Mouse (Mus musculus) forebrain, embryonic 13.5 days (tissue): ENCODE measurements around the gene Pnpla5. TPM values are rescaled to one million over a fixed set of nuclear protein-coding genes. Genes with fewer than 3 reads are reported as not detected.
A peak's percentile ranks its signal among the peaks of the same experiment; 100 is the strongest.

Source experiments
- ATAC-seq: fragments of 200-750 bp; cut with Nextera tagmentation; 2 replicates; pipeline ENCODE4 v1.8.0; 2017
- H3K27ac ChIP-seq: fragments of 300-500 bp; sonication (generic); 2 replicates; pipeline ENCODE4 v1.5.1; 2015; ENCODE audit warnings: inconsistent platforms, mild to moderate bottlenecking, moderate library complexity
- H3K27me3 ChIP-seq: fragments of 300-500 bp; sonication (generic); 2 replicates; pipeline ENCODE4 v1.6.1; 2015; ENCODE audit warnings: mild to moderate bottlenecking, inconsistent platforms
- H3K36me3 ChIP-seq: fragments of 300-500 bp; sonication (generic); 2 replicates; pipeline ENCODE4 v1.6.1; 2015; ENCODE audit warnings: mild to moderate bottlenecking, inconsistent platforms; ENCODE audit not compliant: poor library complexity, severe bottlenecking
- H3K4me1 ChIP-seq: fragments of 300-500 bp; sonication (generic); 2 replicates; pipeline ENCODE4 v1.6.1; 2015; ENCODE audit warnings: inconsistent platforms
- H3K4me2 ChIP-seq: fragments of 300-500 bp; sonication (generic); 2 replicates; pipeline ENCODE4 v1.6.1; 2015; ENCODE audit warnings: inconsistent platforms, mild to moderate bottlenecking, moderate library complexity
- H3K4me3 ChIP-seq: fragments of 300-500 bp; sonication (generic); 2 replicates; pipeline ENCODE4 v1.5.1; 2015; ENCODE audit warnings: mild to moderate bottlenecking, inconsistent platforms
- H3K9ac ChIP-seq: fragments of 300-500 bp; sonication (generic); 2 replicates; pipeline ENCODE4 v1.6.1; 2015; ENCODE audit warnings: mild to moderate bottlenecking, inconsistent platforms
- H3K9me3 ChIP-seq: fragments of 300-500 bp; sonication (generic); replicated peaks from 2 replicates; pipeline ENCODE4 v1.6.1; 2016; ENCODE audit warnings: inconsistent platforms
- WGBS: fragments of 180-500 bp; shearing (Covaris S2); methylation state at CpG from one replicate; pipeline ENCODE4 v1.1.7; 2015; 5-methylcytosine and 5-hydroxymethylcytosine counted together
- polyA plus RNA-seq: library from polyadenylated mRNA; unstranded; fragments of >200 nt; fragmentation: Nextera tagmentation; extraction: Ambion mirVana; gene quantifications from 2 replicates; pipeline ENCODE4 v1.2.1, GENCODE M21; 2015

Pnpla5 gene
- polyA plus RNA-seq, 1 experiment from 2014 or later: not detected

DNA sequence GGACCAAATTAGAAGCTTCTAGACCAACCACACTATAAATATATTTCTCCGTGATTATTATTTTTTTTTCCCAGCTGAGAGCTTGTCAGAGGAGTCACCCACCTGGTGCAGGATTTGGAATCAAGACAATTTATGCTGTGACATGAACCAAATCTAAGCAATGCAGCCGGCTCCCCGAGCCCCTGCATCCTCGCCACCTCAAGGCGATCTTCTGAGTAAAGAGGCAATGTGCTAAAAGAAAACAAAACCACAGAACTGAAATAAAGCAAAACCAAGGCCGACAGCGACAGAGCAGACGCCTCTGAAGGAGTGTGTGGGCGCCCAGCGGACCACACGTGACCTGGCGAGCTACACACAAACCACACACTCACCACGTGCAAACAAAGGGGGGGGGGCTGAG is 44.3 kb downstream of the Pnpla5 start:
- no peak overlapping the region for H3K4me3 ChIP-seq
- no peak overlapping the region for H3K9ac ChIP-seq
- H3K27me3 ChIP-seq: 0 out of 2 replicates have a peak, but pooled peaks cover 9% of the 10 kb centered on the region
- no peak overlapping the region for H3K27ac ChIP-seq
- H3K4me1 ChIP-seq: peaks cover 8% of the 10 kb centered on the region
- H3K4me2 ChIP-seq: no peak overlapping the region
- 72% methylated on average over 13 of the region's 13 CpGs for WGBS
- peaks cover 7% of the 10 kb centered on the region; the same call in 1 of the 2 replicates for H3K36me3 ChIP-seq
- no peak for ATAC-seq
- no peaks in the 10 kb centered on the region for H3K9me3 ChIP-seq

DNA sequence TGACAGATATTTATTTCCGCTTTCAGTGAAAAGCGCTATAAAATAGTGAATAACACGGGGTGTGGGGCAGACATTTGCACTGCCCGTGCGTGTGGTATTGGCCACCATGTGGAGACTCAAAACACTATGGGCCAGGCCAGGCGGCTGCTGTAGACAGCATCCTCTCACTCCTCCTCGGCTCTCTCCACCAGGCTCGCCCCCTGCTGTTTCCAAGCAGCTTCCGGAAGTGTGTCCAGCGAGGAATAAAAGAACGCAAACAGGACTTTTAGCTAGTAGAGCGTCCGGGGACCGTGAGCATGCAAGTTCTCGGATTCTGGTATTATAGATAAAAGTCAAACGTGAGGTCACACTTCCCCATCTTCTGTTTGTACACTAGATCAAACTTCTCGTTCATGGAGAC is 45.8 kb downstream of the Pnpla5 start:
- no peaks in the 10 kb centered on the region for H3K9me3 ChIP-seq
- peaks cover 12% of the 10 kb centered on the region for H3K4me1 ChIP-seq
- no peak overlapping the region for H3K9ac ChIP-seq
- no peak overlapping the region for H3K4me3 ChIP-seq
- WGBS: 58% methylated on average over 17 of the region's 17 CpGs
- ATAC-seq: no peak
- H3K36me3 ChIP-seq: peaks cover 7% of the 10 kb centered on the region; the same call in 1 of the 2 replicates
- no peak overlapping the region for H3K27ac ChIP-seq
- H3K4me2 ChIP-seq: no peak overlapping the region
- H3K27me3 ChIP-seq: 0 out of 2 replicates have a peak, but pooled peaks cover 9% of the 10 kb centered on the region

DNA sequence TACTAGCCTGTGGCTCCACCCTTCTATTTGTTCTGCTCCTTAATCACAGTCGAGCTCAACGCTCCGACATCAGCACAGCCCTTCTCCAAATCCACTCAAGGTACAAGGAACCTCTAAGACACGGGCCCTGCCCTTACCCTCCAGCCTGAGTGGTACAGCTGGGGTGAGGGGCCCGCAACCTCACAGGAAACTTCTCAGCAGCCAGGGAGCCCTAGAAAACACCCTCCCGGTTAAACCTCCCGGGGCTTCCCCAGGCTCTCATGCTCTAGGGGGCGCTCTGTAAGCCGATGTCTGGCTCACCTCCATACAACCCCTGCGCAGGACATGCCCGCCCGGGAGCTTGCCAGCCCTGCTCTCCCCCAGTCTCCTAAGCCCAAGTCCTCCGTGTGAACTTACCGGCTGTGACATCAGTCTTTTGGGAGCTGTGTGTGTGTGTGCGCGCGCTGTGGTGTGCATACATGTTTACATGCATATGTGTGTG is 48.2 kb downstream of the Pnpla5 start:
- Histone ChIP-seq H3K4me1 (peaks cover 21% of the 10 kb centered on the region), H3K4me3 (no peak overlapping the region), H3K9me3 (no peaks in the 10 kb centered on the region), H3K27me3 (peaks cover 18% of the 10 kb centered on the region; the same call in 1 of the 2 replicates), H3K4me2 (peak overlapping the region; percentile 42), H3K36me3 (peaks cover 7% of the 10 kb centered on the region; the same call in 1 of the 2 replicates), H3K27ac (no peak overlapping the region), H3K9ac (no peak overlapping the region)
- WGBS: 16% methylated on average over 17 of the region's 17 CpGs
- ATAC-seq: no peak

DNA sequence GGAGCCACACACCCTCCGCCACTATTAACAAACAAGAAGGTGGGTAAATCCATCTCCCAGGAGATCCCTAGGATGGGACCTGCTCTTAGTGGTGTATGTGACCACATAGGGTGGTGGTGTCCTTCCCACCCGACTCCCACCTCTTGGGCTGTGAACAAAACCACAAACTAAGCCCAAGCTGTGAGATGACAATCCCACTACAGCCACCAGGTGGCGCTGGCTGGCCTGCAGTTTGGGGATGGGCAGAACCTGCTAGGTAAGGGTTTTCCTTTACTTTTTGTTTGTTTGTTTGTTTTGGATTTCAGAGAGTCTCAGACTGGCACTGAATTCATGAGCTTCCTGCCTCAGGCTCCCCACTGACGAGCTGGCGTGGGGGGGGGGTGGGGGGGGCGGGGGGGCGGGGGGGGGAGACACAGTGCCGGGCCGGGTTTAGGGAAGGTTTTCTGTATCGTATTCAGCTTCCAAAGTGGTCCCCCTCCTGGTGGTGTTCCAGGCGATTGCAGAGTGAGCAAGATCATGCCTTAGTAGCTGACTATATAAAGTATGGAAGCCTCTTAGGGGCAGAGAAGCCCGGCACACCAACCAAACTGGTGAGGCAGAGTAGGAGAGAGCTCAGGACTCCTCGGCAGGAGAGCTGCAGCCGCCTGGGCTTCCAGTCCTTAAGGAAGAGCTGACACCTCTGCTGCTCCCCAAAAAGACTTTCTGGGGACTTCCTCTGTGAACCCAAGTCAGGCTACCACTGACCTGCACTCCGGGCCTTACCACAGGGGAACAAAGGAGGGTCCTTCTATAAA is 48.9 kb downstream of the Pnpla5 start:
- no peak overlapping the region for H3K9ac ChIP-seq
- H3K4me2 ChIP-seq: peak overlapping the region; percentile 42
- H3K9me3 ChIP-seq: no peaks in the 10 kb centered on the region
- no peak for ATAC-seq
- no peak overlapping the region for H3K4me3 ChIP-seq
- WGBS: 9% methylated on average over 14 of the region's 15 CpGs
- peaks cover 28% of the 10 kb centered on the region for H3K4me1 ChIP-seq
- no peak overlapping the region for H3K27ac ChIP-seq
- H3K27me3 ChIP-seq: peaks cover 18% of the 10 kb centered on the region; the same call in 1 of the 2 replicates
- peaks cover 7% of the 10 kb centered on the region; the same call in 1 of the 2 replicates for H3K36me3 ChIP-seq

DNA sequence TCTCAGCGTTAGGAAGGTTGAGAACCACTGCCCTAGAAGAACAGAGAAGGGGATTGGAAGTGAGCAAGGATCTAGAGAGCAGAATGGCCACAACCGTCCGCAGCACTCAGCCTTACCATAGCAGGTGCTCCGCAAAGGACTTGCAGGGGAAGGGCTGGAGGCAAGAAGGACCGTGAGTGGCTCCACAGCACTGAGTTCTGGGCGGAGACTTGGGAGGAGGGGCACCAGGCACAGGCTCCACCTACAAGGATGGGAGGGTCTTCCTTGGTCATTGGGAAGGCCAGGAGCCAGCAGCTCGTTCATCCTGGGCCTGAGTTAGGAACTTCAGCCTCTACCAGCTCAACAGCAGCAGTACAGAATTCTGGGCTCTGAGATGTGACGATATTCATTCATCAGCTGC is 49.9 kb downstream of the Pnpla5 start:
- H3K27ac ChIP-seq: no peak overlapping the region
- ATAC-seq: no peak
- peaks cover 23% of the 10 kb centered on the region; the same call in 1 of the 2 replicates for H3K27me3 ChIP-seq

DNA sequence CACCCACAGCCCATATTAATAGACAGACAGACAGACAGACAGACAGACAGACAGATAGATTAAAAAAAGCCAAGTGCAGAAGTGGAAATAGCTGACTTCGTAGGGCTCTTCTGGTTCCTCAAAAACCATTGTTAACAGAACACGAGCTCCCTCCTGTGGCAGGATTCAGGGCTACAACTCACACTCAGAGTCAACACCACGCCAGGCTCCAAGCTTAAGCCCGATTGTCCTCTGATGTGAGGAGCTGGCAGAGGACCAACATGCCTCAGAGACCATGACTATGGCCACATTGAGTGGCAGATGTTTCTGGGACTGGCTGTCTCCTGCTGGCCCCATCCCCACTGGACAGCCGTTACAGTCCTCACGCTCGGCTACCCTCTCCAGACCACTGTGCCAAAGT is 50.7 kb downstream of the Pnpla5 start:
- Histone ChIP-seq H3K36me3 (peaks cover 7% of the 10 kb centered on the region; the same call in 1 of the 2 replicates), H3K4me2 (no peak overlapping the region), H3K9ac (no peak overlapping the region), H3K9me3 (no peaks in the 10 kb centered on the region), H3K27ac (no peak overlapping the region), H3K4me1 (peaks cover 37% of the 10 kb centered on the region), H3K27me3 (peaks cover 25% of the 10 kb centered on the region; the same call in 1 of the 2 replicates), H3K4me3 (no peak overlapping the region)
- WGBS: 20% methylated on average over 7 of the region's 7 CpGs
- peak; percentile 23 for ATAC-seq

More for the DNA sequence above, 49.9 kb downstream of the Pnpla5 start:
- Histone ChIP-seq H3K4me2 (no peak overlapping the region), H3K4me1 (peaks cover 34% of the 10 kb centered on the region), H3K4me3 (no peak overlapping the region), H3K9me3 (no peaks in the 10 kb centered on the region), H3K9ac (no peak overlapping the region), H3K36me3 (peaks cover 7% of the 10 kb centered on the region; the same call in 1 of the 2 replicates)
- 36% methylated on average over 8 of the region's 8 CpGs for WGBS

DNA sequence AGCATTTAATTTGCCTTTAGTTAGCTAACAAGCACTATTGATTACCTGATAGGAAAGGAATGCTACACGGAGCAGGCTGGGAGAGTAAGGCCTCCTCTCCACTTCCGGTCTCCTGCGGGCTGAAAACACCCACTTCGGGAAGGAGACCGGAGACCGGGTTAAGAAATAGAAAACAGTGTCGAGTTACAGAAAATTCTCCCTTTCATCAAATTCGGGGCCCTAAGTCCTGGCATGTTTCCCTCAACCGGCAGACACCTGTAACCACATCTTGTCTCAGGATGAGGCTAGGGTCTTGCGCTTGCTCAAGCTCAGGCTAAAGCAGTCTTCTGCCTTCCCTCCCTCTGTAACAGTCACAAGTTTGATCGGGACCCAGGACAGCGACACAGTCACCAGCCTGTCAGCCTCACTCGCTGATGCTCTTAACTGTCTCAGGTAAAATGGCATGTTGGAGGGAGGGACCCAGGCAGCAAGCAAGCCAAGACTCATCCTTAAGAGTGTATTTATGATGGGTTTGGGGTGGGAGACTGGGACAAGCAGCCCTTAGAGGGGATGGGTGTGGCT is 52.8 kb downstream of the Pnpla5 start:
- Histone ChIP-seq H3K4me3 (no peak overlapping the region), H3K27ac (peak overlapping the region; percentile 57), H3K27me3 (peaks cover 22% of the 10 kb centered on the region), H3K9me3 (peaks cover 5% of the 10 kb centered on the region; the same call in 1 of the 2 replicates), H3K4me1 (peaks cover 39% of the 10 kb centered on the region), H3K9ac (no peak overlapping the region), H3K4me2 (peak overlapping the region; percentile 45), H3K36me3 (no peaks in the 10 kb centered on the region)
- WGBS: 7% methylated on average over 13 of the region's 13 CpGs
- no peak; the same call in 1 of the 2 replicates for ATAC-seq

DNA sequence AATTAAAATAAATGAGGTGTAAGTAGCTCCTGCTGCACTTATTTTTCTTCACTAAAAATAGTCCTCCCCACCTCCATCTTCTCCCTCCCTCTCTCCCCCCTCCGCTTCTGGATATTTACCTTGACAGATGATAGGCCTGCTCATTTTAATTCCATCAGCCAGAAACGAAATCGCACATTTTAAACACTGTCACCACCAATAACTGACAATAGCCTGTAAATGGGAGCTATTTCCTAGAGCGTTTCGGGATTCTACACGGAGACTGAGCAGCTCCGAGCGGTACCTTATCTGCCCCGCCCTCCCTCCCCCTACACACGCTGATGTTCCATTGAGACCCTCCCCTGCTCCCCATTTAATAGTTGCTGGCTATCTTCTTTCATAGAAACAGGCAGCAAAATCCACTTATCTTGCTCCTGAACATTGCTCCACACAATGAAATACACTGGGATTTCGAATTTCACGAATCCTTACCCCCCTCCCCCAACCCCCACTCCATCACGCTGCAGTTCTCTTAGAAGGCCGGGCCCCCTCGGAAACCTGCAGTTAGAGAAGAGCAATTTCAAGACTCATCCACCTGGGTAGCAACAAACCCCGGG is 53.4 kb downstream of the Pnpla5 start:
- peaks cover 22% of the 10 kb centered on the region for H3K27me3 ChIP-seq
- peak overlapping the region; percentile 45 for H3K4me2 ChIP-seq
- H3K9ac ChIP-seq: no peak overlapping the region
- H3K27ac ChIP-seq: peak overlapping the region; percentile 57
- H3K9me3 ChIP-seq: peaks cover 5% of the 10 kb centered on the region; the same call in 1 of the 2 replicates
- WGBS: 9% methylated on average over 16 of the region's 16 CpGs
- no peaks in the 10 kb centered on the region for H3K36me3 ChIP-seq
- H3K4me1 ChIP-seq: peaks cover 39% of the 10 kb centered on the region
- H3K4me3 ChIP-seq: no peak overlapping the region
- ATAC-seq: peak; percentile 39

DNA sequence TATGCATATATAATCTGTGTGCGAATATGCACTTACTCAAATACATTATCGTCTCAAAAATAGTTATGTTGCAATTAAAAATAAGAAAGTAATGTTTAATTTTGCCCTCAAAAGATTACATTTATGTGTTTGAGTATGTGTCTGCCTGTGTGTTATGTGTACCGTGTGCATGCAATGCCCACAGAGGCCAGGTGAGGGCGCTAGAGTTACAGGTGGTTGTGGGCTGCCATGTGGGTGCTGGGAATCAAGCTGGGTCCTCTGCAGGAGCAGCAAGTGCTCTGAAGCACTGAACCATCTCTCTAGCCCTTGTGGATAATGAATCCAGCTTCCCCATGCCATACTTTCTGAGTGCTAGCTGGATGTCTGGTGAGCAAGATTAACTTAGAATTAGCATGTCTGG is 57.3 kb downstream of the Pnpla5 start:
- ATAC-seq: no peak
- WGBS: 64% methylated on average over 4 of the region's 4 CpGs

DNA sequence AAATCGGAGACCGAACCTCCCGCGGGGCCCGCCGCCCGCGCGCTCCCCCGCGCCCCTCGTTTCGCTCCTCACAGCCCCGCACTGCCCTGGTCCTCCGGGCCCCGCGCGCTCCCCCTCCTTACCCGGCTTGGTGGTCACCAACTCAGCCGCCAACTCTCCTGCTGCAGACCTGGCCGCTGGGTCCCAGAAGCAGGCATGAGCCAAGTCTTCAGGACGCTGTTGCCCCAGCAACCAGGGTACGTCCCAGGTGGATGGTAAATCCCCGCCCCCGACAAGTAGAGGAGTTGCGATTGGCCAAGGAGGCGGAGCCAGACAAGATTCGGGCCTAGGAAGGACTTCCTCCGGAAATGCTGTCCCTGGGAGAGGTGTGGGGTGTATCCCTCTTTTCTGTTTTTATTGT is 57.8 kb downstream of the Pnpla5 start, which contains the start of gene Efcab6:
Efcab6 (minus strand) TSS at position 240 of the 400 bp plus-strand sequence.
- Histone ChIP-seq H3K4me2 (peak within 1 kb of the TSS; percentile 69), H3K9ac (peak within 1 kb of the TSS; percentile 51), H3K4me3 (peak within 1 kb of the TSS; percentile 40), H3K4me1 (peaks cover 26% of the 10 kb centered on the region), H3K9me3 (peaks cover 5% of the 10 kb centered on the region; the same call in 1 of the 2 replicates), H3K27me3 (peaks cover 12% of the 10 kb centered on the region; the same call in 1 of the 2 replicates), H3K27ac (no peak within 1 kb of the TSS), H3K36me3 (no peaks in the 10 kb centered on the region)
- peak; percentile 74 for ATAC-seq
- WGBS: under 1% methylated on average over 23 of the region's 29 CpGs

More for the DNA sequence above, 57.3 kb downstream of the Pnpla5 start:
- Histone ChIP-seq H3K27ac (no peak overlapping the region), H3K4me1 (peaks cover 31% of the 10 kb centered on the region), H3K4me2 (no peak overlapping the region), H3K9me3 (peaks cover 5% of the 10 kb centered on the region; the same call in 1 of the 2 replicates), H3K9ac (no peak overlapping the region), H3K36me3 (no peaks in the 10 kb centered on the region), H3K27me3 (peaks cover 17% of the 10 kb centered on the region), H3K4me3 (no peak overlapping the region)
